Mouse (Mus musculus) hematopoietic stem cell, adult 5-6 weeks (primary cell): ENCODE measurements at regions not wholly inside any gene's neighbourhood (a gene's known extent, or its start where the extent isn't known, plus 50 kb on each side); places are given as distances from the start of the nearest gene placed in this dataset.

ENCODE experiments used
- ATAC-seq, 2 experiments: fragments of 125-278 bp in 1 of 2; replicated peaks in 1 of 2; 2 replicates each; pipeline ENCODE4 v1.8.0; 2016 to 2017; ENCODE audit warnings: inconsistent platforms in 2 of 2, mild to moderate bottlenecking in 2 of 2, moderate number of reproducible peaks in 2 of 2, low read depth in 1 of 2, moderate TSS enrichment in 1 of 2; ENCODE audit not compliant: low FRiP score in 2 of 2, poor library complexity in 2 of 2, severe bottlenecking in 2 of 2, insufficient read depth in 1 of 2, low TSS enrichment in 1 of 2

GRCm38 (mm10) chr7:70796038-70796760 lies 429.7 kb upstream of the Nr2f2 start:
- no peak for ATAC-seq

GRCm38 (mm10) chr7:70788902-70789796 lies 422.6 kb upstream of the Nr2f2 start:
- ATAC-seq: no peak

GRCm38 (mm10) chr7:70787966-70788365 lies 421.4 kb upstream of the Nr2f2 start:
- ATAC-seq: no peak

- no peak for ATAC-seq
Measured at GRCm38 (mm10) chr7:70780742-70781332, 414.3 kb upstream of the Nr2f2 start.

- ATAC-seq: no peak
Measured at GRCm38 (mm10) chr7:70777763-70778162, 411.2 kb upstream of the Nr2f2 start.

GRCm38 (mm10) chr7:70769655-70770054 lies 403.1 kb upstream of the Nr2f2 start:
- ATAC-seq: no peak

GRCm38 (mm10) chr7:70767697-70768096 lies 401.2 kb upstream of the Nr2f2 start:
- ATAC-seq: no peak

- ATAC-seq: no peak
Measured at GRCm38 (mm10) chr7:70756676-70757075, 390.1 kb upstream of the Nr2f2 start.

- no peak for ATAC-seq
Measured at GRCm38 (mm10) chr7:70754826-70755225, 388.3 kb upstream of the Nr2f2 start.

- ATAC-seq: no peak
Measured at GRCm38 (mm10) chr7:70752802-70753218, 386.3 kb upstream of the Nr2f2 start.

GRCm38 (mm10) chr7:70748884-70749283 lies 382.3 kb upstream of the Nr2f2 start:
- no peak for ATAC-seq

- no peak for ATAC-seq
Measured at GRCm38 (mm10) chr7:70748345-70748744, 381.8 kb upstream of the Nr2f2 start.

GRCm38 (mm10) chr7:70744296-70744695 lies 377.8 kb upstream of the Nr2f2 start:
- no peak for ATAC-seq

- no peak for ATAC-seq
Measured at GRCm38 (mm10) chr7:70735591-70735990, 369.1 kb upstream of the Nr2f2 start.

GRCm38 (mm10) chr7:70733501-70733900 lies 367.0 kb upstream of the Nr2f2 start:
- ATAC-seq: no peak

GRCm38 (mm10) chr7:70729896-70730295 lies 363.4 kb upstream of the Nr2f2 start:
- no peak for ATAC-seq

GRCm38 (mm10) chr7:70718149-70718765 lies 351.7 kb upstream of the Nr2f2 start:
- ATAC-seq: no peak

GRCm38 (mm10) chr7:70717608-70718007 lies 351.1 kb upstream of the Nr2f2 start:
- no peak for ATAC-seq
